Mouse (Mus musculus) embryo, embryonic 10.5 days (tissue): ENCODE data around the gene Zbtb25.

Experiments
- DNase-seq: peaks from one replicate; pipeline ENCODE4 v3.0.0-alpha.2; 2015; ENCODE audit warnings: low spot score

Gene Zbtb25

GRCm38 (mm10) chr12:76297830-76298229, 71.6 kb downstream of the Zbtb25 start:
- DNase-seq, result no peak
